Mouse (Mus musculus): ENCODE measurements at regions not wholly inside any gene's neighbourhood (a gene's known extent, or its start where the extent isn't known, plus 50 kb on each side); places are given as distances from the start of the nearest gene placed in this dataset.

- no peak for DNase-seq (ENCODE audit: low read depth)
Measured at GRCm38 (mm10) chr6:81733527-81733926, 189.9 kb upstream of the Gcfc2 start.

- no peak for DNase-seq (ENCODE audit: low read depth)
Measured at GRCm38 (mm10) chr6:81738466-81738865, 185.0 kb upstream of the Gcfc2 start.

GRCm38 (mm10) chr6:81749681-81750080 lies 173.8 kb upstream of the Gcfc2 start:
- DNase-seq (ENCODE audit: low read depth) = no peak

GRCm38 (mm10) chr6:81751631-81752030 lies 171.8 kb upstream of the Gcfc2 start:
- no peak for DNase-seq (ENCODE audit: low read depth)

GRCm38 (mm10) chr6:81756242-81756641 lies 167.2 kb upstream of the Gcfc2 start:
- DNase-seq (ENCODE audit: low read depth) = no peak

- DNase-seq (ENCODE audit: low read depth) = no peak
Measured at GRCm38 (mm10) chr6:81758876-81759275, 164.6 kb upstream of the Gcfc2 start.

- no peak for DNase-seq (ENCODE audit: low read depth)
Measured at GRCm38 (mm10) chr6:81760181-81760580, 163.3 kb upstream of the Gcfc2 start.

GRCm38 (mm10) chr6:81765831-81766230 lies 157.6 kb upstream of the Gcfc2 start:
- DNase-seq (ENCODE audit: low read depth) = no peak

GRCm38 (mm10) chr6:81766800-81767199 lies 156.7 kb upstream of the Gcfc2 start:
- DNase-seq (ENCODE audit: low read depth) = no peak

- DNase-seq (ENCODE audit: low read depth) = peak; percentile 2
Measured at GRCm38 (mm10) chr6:81768669-81769537, 154.6 kb upstream of the Gcfc2 start.

GRCm38 (mm10) chr6:81770301-81770700 lies 153.2 kb upstream of the Gcfc2 start:
- no peak for DNase-seq (ENCODE audit: low read depth)

GRCm38 (mm10) chr6:81771862-81772261 lies 151.6 kb upstream of the Gcfc2 start:
- DNase-seq (ENCODE audit: low read depth) = no peak

GRCm38 (mm10) chr6:81782131-81782530 lies 141.3 kb upstream of the Gcfc2 start:
- no peak for DNase-seq (ENCODE audit: low read depth)

- DNase-seq (ENCODE audit: low read depth) = no peak
Measured at GRCm38 (mm10) chr6:81782815-81783435, 140.5 kb upstream of the Gcfc2 start.

GRCm38 (mm10) chr6:81795281-81795680 lies 128.2 kb upstream of the Gcfc2 start:
- DNase-seq (ENCODE audit: low read depth) = no peak

GRCm38 (mm10) chr6:81800822-81801221 lies 122.6 kb upstream of the Gcfc2 start:
- DNase-seq (ENCODE audit: low read depth) = no peak

GRCm38 (mm10) chr6:81801804-81802203 lies 121.7 kb upstream of the Gcfc2 start:
- no peak for DNase-seq (ENCODE audit: low read depth)

GRCm38 (mm10) chr6:81805942-81806341 lies 117.5 kb upstream of the Gcfc2 start:
- DNase-seq (ENCODE audit: low read depth) = no peak

GRCm38 (mm10) chr6:81808712-81809111 lies 114.8 kb upstream of the Gcfc2 start:
- DNase-seq (ENCODE audit: low read depth) = no peak

- no peak for DNase-seq (ENCODE audit: low read depth)
Measured at GRCm38 (mm10) chr6:81815248-81815961, 108.1 kb upstream of the Gcfc2 start.

GRCm38 (mm10) chr6:81815962-81816338 lies 107.5 kb upstream of the Gcfc2 start:
- no peak for DNase-seq (ENCODE audit: low read depth)

- peak; percentile 1 for DNase-seq (ENCODE audit: low read depth)
Measured at GRCm38 (mm10) chr6:81817050-81817827, 106.2 kb upstream of the Gcfc2 start.
